Mouse (Mus musculus) liver, embryonic 14.5 days (tissue): ENCODE data around the gene Slc22a17. TPM values are rescaled to one million over a fixed set of nuclear protein-coding genes. Genes with fewer than 3 reads are reported as not detected.

Experiments
- ATAC-seq: fragments of 200-750 bp; cut with Nextera tagmentation; 2 replicates; pipeline ENCODE4 v1.8.0; 2017; ENCODE audit warnings: moderate number of reproducible peaks, mild to moderate bottlenecking, moderate library complexity; ENCODE audit not compliant: insufficient read depth
- DNase-seq, 3 experiments: peaks; one replicate each; pipeline ENCODE4 v3.0.0-alpha.2; 2012 to 2013; ENCODE audit warnings: low read depth in 3 of 3, low spot score in 3 of 3
- H3K27ac ChIP-seq: fragments of 300-500 bp; sonication (generic); 2 replicates; pipeline ENCODE4 v1.5.1; 2014; ENCODE audit warnings: moderate library complexity, mild to moderate bottlenecking, control low read depth, inconsistent platforms
- H3K27me3 ChIP-seq: fragments of 300-500 bp; sonication (generic); 2 replicates; pipeline ENCODE4 v1.6.1; 2014; ENCODE audit warnings: mild to moderate bottlenecking, low read length, moderate library complexity; ENCODE audit not compliant: control insufficient read depth, insufficient read depth
- H3K36me3 ChIP-seq: fragments of 300-500 bp; sonication (generic); replicated peaks from 2 replicates; pipeline ENCODE4 v1.6.1; 2014; ENCODE audit warnings: low read depth; ENCODE audit not compliant: control insufficient read depth, insufficient read depth
- H3K4me1 ChIP-seq, 2 experiments: fragments of 200-500 bp in 1 of 2; fragments of 300-500 bp in 1 of 2; sonication (generic) in 1 of 2; replicated peaks; 2 replicates each; pipeline ENCODE4 v1.6.1; 2012 to 2014; ENCODE audit warnings: antibody characterized with exemption in 1 of 2, inconsistent platforms in 1 of 2, low read length in 1 of 2; ENCODE audit not compliant: control insufficient read depth in 2 of 2, insufficient read depth in 2 of 2
- H3K4me2 ChIP-seq: fragments of 300-500 bp; sonication (generic); 2 replicates; pipeline ENCODE4 v1.6.1; 2014; ENCODE audit warnings: low read depth, mild to moderate bottlenecking, control low read depth, moderate library complexity
- H3K4me3 ChIP-seq, 2 experiments: fragments of 200-500 bp in 1 of 2; fragments of 300-500 bp in 1 of 2; sonication (generic) in 1 of 2; 2 replicates each; pipeline ENCODE4 v1.5.1; 2012 to 2014; ENCODE audit warnings: low read depth in 2 of 2, low read length in 2 of 2, mild to moderate bottlenecking in 2 of 2, control low read depth in 1 of 2, inconsistent platforms in 1 of 2, moderate library complexity in 1 of 2; ENCODE audit not compliant: insufficient read depth in 1 of 2
- H3K9ac ChIP-seq: fragments of 300-500 bp; sonication (generic); replicated peaks from 2 replicates; pipeline ENCODE4 v1.6.1; 2014; ENCODE audit warnings: mild to moderate bottlenecking, control low read depth, moderate library complexity
- H3K9me3 ChIP-seq: fragments of 300-500 bp; sonication (generic); 2 replicates; pipeline ENCODE4 v1.6.1; 2016; ENCODE audit warnings: low read length, mixed read lengths; ENCODE audit not compliant: control insufficient read depth
- CTCF ChIP-seq: IDR thresholded peaks from 2 replicates; pipeline ENCODE4 v1.5.1; 2016; ENCODE audit warnings: antibody characterized with exemption, low read depth, control low read depth
- EP300 ChIP-seq: IDR thresholded peaks from 2 replicates; pipeline ENCODE4 v1.6.1; 2016; ENCODE audit warnings: antibody characterized with exemption, low read depth
- WGBS: fragments of 180-500 bp; shearing (Covaris S2); extraction: QIAGEN DNeasy Blood & Tissue Kit; methylation state at CpG from one replicate; pipeline ENCODE4 v1.1.7; 2014; ENCODE audit not compliant: insufficient replicate concordance; 5-methylcytosine and 5-hydroxymethylcytosine counted together
- polyA plus RNA-seq, 2 experiments: library from polyadenylated mRNA; depleted of rRNA in 1 of 2; stranded (reverse) in 1 of 2; unstranded in 1 of 2; fragments of >200 nt; fragmentation: Nextera tagmentation in 1 of 2; extraction: Ambion mirVana in 1 of 2; gene quantifications; 2 replicates each; pipeline versions ENCODE4 v1.2.1 to v1.2.3; 2012 to 2014

The Slc22a17 gene
- polyA plus RNA-seq, 2 experiments = 0.79 to 4.2 TPM

- TF ChIP-seq EP300 = no peak
- TF ChIP-seq CTCF = no peak
- ATAC-seq (no peak), DNase-seq (no peak)
- Histone ChIP-seq H3K9ac (no peak overlapping the region), H3K27ac (no peak overlapping the region), H3K27me3 (no peaks in the 10 kb centered on the region), H3K4me2 (no peak overlapping the region), H3K4me3 (no peak overlapping the region), H3K4me1 (no peaks in the 10 kb centered on the region), H3K9me3 (no peaks in the 10 kb centered on the region), H3K36me3 (no peaks in the 10 kb centered on the region)
- WGBS = 63% methylated on average over 3 of the region's 3 CpGs
These were observed 46.3 kb upstream of the Slc22a17 start for GRCm38 (mm10) chr14:54959197-54959596.

GRCm38 (mm10) chr14:54958503-54958902 lies 45.6 kb upstream of the Slc22a17 start:
- H3K27me3 ChIP-seq = no peaks in the 10 kb centered on the region
- H3K9ac ChIP-seq = no peak overlapping the region
- TF ChIP-seq EP300 = no peak
- no peak for TF ChIP-seq CTCF
- no peak overlapping the region for H3K27ac ChIP-seq
- no peak overlapping the region for H3K4me3 ChIP-seq
- no peaks in the 10 kb centered on the region for H3K4me1 ChIP-seq
- no peak for DNase-seq
- H3K36me3 ChIP-seq = no peaks in the 10 kb centered on the region
- H3K4me2 ChIP-seq = no peak overlapping the region
- H3K9me3 ChIP-seq = no peaks in the 10 kb centered on the region
- no peak for ATAC-seq
- WGBS = 49% methylated on average over 4 of the region's 4 CpGs

DNA sequence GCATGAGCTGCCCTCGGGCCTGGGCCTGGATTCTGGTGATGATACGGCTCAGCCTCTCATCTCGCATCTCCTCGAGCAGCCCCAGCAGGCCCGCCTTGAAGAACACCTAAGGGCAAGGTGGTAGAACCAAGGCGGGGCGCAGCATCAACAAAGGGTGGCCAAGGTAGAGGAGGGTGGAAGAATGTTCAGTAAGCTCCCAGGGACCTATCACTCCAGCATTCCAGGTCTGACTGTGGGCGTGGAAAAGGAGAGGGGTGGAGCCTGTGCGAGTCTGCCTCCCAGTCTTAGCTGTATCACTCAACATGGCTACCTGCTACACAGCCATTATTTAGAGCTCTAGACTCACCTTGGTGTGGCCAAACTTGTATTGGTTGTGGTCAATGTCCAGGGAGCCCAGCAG lies 43.6 kb upstream of the Slc22a17 start:
- Histone ChIP-seq H3K4me2 (no peak overlapping the region), H3K36me3 (no peaks in the 10 kb centered on the region), H3K27me3 (no peaks in the 10 kb centered on the region), H3K27ac (no peak overlapping the region), H3K4me1 (no peaks in the 10 kb centered on the region), H3K9me3 (no peaks in the 10 kb centered on the region), H3K4me3 (no peak overlapping the region), H3K9ac (no peak overlapping the region)
- no peak for DNase-seq
- 66% methylated on average over 9 of the region's 9 CpGs for WGBS
- ATAC-seq = no peak
- TF ChIP-seq CTCF = no peak
- no peak for TF ChIP-seq EP300

- no peaks in the 10 kb centered on the region for H3K36me3 ChIP-seq
- H3K4me1 ChIP-seq = no peaks in the 10 kb centered on the region
- no peak overlapping the region for H3K4me2 ChIP-seq
- H3K4me3 ChIP-seq = no peak overlapping the region
- DNase-seq (no peak), ATAC-seq (no peak)
- H3K27ac ChIP-seq = no peak overlapping the region
- H3K9me3 ChIP-seq = no peaks in the 10 kb centered on the region
- no peaks in the 10 kb centered on the region for H3K27me3 ChIP-seq
- 57% methylated on average over 3 of the region's 3 CpGs for WGBS
- TF ChIP-seq EP300 = no peak
- no peak for TF ChIP-seq CTCF
- no peak overlapping the region for H3K9ac ChIP-seq
These were observed 42.5 kb upstream of the Slc22a17 start for GRCm38 (mm10) chr14:54955481-54955880.

- H3K27ac ChIP-seq = no peak overlapping the region
- DNase-seq = no peak
- TF ChIP-seq EP300 (no peak), CTCF (no peak)
- no peaks in the 10 kb centered on the region for H3K36me3 ChIP-seq
- H3K4me3 ChIP-seq = no peak overlapping the region
- no peaks in the 10 kb centered on the region for H3K4me1 ChIP-seq
- no peak overlapping the region for H3K4me2 ChIP-seq
- no peaks in the 10 kb centered on the region for H3K9me3 ChIP-seq
- no peak overlapping the region for H3K9ac ChIP-seq
- 47% methylated on average over 3 of the region's 3 CpGs for WGBS
- no peak for ATAC-seq
- no peaks in the 10 kb centered on the region for H3K27me3 ChIP-seq
These were observed 41.5 kb upstream of the Slc22a17 start for GRCm38 (mm10) chr14:54954474-54954873.
